Mouse (Mus musculus): ENCODE results near the gene Slc2a9. TPM values are rescaled to one million over a fixed set of nuclear protein-coding genes. Genes with fewer than 3 reads are reported as not detected.

Slc2a9 gene
- polyA plus RNA-seq, 1 experiment from 2014 or later = 0.72 TPM

DNA sequence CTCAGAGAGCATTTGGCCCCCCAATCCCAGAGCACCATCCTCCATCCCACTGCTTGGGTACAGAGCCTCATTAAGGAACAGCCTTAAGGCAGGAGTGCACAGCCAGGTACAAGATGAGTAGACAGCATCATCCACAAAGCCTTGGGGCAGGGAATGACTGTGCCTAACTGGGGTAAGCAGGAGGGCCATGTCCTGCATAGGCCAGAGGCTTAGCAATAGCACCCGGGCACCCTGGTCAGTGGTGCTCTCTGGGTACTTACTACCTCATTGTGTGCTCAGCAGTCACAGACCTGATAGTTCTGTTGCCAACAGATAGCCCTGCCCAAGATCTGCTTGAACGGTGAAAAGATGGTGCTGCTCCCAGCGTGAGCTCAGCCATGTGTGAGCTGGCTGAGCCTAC lies 52.0 kb downstream of the Slc2a9 start:
- 95% methylated on average over 3 of the region's 3 CpGs for WGBS
- no peak overlapping the region for H3K4me2 ChIP-seq (replicated peaks)

DNA sequence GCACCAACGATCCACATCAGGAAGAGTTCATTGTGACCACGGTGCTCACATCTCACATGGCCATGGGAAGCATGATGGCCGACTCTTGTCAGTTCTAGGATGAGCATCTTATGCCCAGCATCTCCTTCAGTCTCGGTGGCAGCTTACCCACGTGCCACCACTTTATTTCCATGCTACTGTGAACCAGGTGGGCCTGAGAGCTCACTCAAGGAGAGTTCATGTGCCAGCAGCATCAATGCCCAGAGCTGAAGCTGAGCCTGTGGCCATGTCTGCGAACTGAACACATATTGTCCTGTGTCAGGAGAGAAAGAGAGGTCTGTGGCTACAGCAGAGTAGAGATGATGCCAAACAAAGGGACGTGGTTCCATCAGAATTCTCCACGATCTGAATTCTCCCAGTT lies 53.3 kb downstream of the Slc2a9 start:
- Histone ChIP-seq H3K4me2 (replicated peaks) (no peak overlapping the region), H3K9me3 (no peaks in the 10 kb centered on the region), H3K9ac (no peak overlapping the region), H3K4me1 (no peaks in the 10 kb centered on the region), H3K27ac (no peak overlapping the region), H3K36me3 (no peaks in the 10 kb centered on the region), H3K27me3 (no peaks in the 10 kb centered on the region), H3K4me3 (no peak overlapping the region)
- WGBS = 88% methylated on average over 8 of the region's 8 CpGs
- no peak for ATAC-seq (ENCODE audit: insufficient number of reproducible peaks, insufficient read depth, low FRiP score, low TSS enrichment)

More for the DNA sequence above, 52.0 kb downstream of the Slc2a9 start:
- H3K9ac ChIP-seq = no peak overlapping the region
- no peak overlapping the region for H3K4me3 ChIP-seq
- no peaks in the 10 kb centered on the region for H3K4me1 ChIP-seq
- H3K36me3 ChIP-seq = no peaks in the 10 kb centered on the region
- no peak for ATAC-seq (ENCODE audit: insufficient number of reproducible peaks, insufficient read depth, low FRiP score, low TSS enrichment)
- H3K27ac ChIP-seq = no peak overlapping the region
- no peaks in the 10 kb centered on the region for H3K9me3 ChIP-seq
- H3K27me3 ChIP-seq = no peaks in the 10 kb centered on the region

DNA sequence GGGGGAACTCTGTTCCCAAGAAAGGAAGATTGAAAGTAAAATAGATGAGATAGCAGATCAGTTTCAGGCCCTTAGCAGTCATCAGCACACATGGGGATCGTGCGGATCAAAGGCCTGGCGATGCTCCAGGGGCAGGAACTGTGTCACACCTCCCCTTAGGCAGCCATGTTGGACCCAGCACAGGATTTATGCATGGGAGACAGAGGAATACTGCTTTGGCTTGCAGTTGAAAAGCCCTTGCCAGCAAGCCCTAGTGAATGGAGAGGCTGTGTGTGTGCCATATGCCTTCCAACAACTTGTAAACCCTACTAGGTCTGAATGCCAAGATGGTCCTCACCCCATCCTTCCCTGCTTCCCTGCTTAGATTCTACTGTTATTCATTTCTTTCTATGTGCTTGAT lies 54.8 kb downstream of the Slc2a9 start:
- H3K27me3 ChIP-seq = no peaks in the 10 kb centered on the region
- H3K27ac ChIP-seq = no peak overlapping the region
- no peak overlapping the region for H3K4me2 ChIP-seq (replicated peaks)
- H3K9ac ChIP-seq = no peak overlapping the region
- no peak for ATAC-seq (ENCODE audit: insufficient number of reproducible peaks, insufficient read depth, low FRiP score, low TSS enrichment)
- no peaks in the 10 kb centered on the region for H3K9me3 ChIP-seq
- no peaks in the 10 kb centered on the region for H3K4me1 ChIP-seq
- 84% methylated on average over 3 of the region's 3 CpGs for WGBS
- H3K4me3 ChIP-seq = no peak overlapping the region
- H3K36me3 ChIP-seq = no peaks in the 10 kb centered on the region

DNA sequence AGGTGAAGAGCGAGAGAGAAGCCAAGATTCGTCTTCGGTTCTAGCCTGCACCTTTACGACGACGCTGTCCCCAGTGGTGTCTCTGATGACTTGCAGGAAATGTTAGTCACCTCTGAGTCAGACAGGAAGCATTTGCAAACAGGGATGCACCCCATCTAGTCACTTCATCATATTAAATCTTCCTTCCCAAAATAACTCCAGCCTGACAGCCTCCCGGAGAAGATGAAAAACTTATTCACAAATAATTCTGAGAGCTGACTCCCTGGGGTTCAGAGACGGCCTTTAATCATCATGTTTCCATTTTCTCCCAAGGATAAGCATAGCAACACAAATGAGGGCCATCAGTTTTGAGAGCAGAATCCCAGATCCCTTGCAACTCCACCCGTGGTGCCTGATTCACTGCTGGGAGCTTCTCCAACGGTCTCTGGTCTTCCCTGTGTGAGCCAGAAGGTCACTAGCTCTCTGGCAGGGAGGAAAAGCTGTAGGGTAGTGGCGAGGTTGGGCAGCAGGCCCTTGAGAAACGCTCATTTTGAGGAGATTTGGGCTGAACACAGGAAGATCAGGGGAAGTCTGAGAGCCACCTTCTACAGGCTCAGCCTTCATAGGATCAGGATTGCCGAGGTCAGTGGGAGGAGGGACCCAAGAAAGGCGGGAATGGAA lies 56.5 kb downstream of the Slc2a9 start:
- H3K4me2 ChIP-seq (replicated peaks) = no peak overlapping the region
- no peaks in the 10 kb centered on the region for H3K9me3 ChIP-seq
- no peak for ATAC-seq (ENCODE audit: insufficient number of reproducible peaks, insufficient read depth, low FRiP score, low TSS enrichment)
- no peaks in the 10 kb centered on the region for H3K27me3 ChIP-seq
- H3K36me3 ChIP-seq = no peaks in the 10 kb centered on the region
- H3K4me3 ChIP-seq = no peak overlapping the region
- WGBS = 63% methylated on average over 14 of the region's 14 CpGs
- H3K9ac ChIP-seq = no peak overlapping the region
- no peak overlapping the region for H3K27ac ChIP-seq
- no peaks in the 10 kb centered on the region for H3K4me1 ChIP-seq

DNA sequence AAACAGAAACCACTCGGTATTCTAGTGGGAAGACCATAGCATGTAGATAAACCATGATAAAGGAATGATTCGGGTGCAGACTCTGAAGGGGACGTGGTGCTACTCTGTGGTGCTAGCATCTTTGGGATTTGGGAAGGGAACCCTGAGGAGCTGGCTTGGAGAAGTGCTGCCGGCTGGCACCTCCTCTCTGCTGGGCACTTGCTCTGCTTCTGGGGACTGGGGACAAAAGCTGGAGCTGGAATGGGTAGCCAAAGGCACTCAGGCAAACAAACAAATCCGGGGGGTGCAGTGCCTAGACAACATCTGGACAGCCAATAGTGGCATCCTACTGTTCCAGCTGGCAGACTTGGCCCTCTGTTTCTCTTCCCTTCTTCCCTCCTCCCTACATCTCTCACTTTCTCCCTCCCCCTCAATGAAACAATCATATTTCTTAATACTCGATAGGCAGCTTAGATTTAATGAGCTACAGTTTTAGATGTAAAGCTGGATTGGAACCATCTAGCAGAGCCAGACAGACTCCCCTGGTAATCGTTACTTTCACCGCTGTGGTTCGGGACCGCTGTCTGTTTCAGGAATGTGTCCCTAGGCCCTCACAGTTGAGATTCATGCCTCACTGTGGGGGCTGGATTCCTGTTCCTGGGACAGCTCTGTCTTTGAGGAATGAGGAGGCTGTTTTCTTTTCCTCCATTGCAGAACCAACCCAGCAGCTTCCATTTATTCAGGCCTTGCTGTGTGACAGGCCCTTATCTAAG lies 61.7 kb downstream of the Slc2a9 start:
- Histone ChIP-seq H3K9me3 (no peaks in the 10 kb centered on the region), H3K4me1 (no peaks in the 10 kb centered on the region), H3K27me3 (no peaks in the 10 kb centered on the region), H3K27ac (no peak overlapping the region), H3K4me3 (no peak overlapping the region), H3K9ac (no peak overlapping the region), H3K36me3 (no peaks in the 10 kb centered on the region), H3K4me2 (replicated peaks) (no peak overlapping the region)
- WGBS = 69% methylated on average over 10 of the region's 10 CpGs
- no peak for ATAC-seq (ENCODE audit: insufficient number of reproducible peaks, insufficient read depth, low FRiP score, low TSS enrichment)

DNA sequence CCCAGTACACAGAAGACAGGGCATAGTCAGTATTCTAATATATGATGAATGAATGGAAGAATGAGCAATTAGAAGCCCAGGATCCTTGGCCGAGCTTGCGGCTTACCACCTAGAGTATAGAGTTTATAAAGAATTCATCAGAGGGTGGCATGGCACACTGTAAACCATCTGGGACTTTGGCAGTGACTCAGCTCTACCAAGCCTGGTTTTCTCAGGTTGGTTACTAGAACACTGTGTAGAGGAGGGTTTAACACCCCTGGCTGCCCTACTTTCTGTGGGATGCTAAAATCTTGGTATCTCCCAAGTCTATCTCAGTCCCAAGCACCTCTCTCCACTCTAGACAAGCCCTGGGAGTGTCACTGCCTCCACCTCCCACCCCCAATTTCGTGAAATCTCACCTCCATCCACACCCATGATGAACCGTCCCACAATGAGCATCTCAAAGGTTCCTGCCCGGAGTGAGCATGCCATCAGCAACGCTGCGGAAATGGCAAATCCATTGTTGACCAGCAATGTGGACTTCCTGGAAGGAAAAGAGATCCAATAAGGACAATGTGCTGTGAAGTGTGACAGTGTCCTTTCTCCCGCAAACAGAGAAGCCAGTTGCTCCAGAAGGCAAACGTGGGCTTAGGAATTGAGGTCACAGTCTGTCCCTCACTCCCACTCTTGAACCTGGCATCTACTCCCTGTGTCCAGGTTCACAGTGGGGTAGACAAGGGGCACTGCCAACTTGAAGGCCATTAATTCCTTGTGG lies 62.5 kb downstream of the Slc2a9 start:
- Histone ChIP-seq H3K4me2 (replicated peaks) (no peak overlapping the region), H3K36me3 (no peaks in the 10 kb centered on the region), H3K27ac (no peak overlapping the region), H3K4me3 (no peak overlapping the region), H3K4me1 (no peaks in the 10 kb centered on the region), H3K27me3 (no peaks in the 10 kb centered on the region), H3K9ac (no peak overlapping the region), H3K9me3 (no peaks in the 10 kb centered on the region)
- 89% methylated on average over 9 of the region's 9 CpGs for WGBS
- ATAC-seq (ENCODE audit: insufficient number of reproducible peaks, insufficient read depth, low FRiP score, low TSS enrichment) = no peak

DNA sequence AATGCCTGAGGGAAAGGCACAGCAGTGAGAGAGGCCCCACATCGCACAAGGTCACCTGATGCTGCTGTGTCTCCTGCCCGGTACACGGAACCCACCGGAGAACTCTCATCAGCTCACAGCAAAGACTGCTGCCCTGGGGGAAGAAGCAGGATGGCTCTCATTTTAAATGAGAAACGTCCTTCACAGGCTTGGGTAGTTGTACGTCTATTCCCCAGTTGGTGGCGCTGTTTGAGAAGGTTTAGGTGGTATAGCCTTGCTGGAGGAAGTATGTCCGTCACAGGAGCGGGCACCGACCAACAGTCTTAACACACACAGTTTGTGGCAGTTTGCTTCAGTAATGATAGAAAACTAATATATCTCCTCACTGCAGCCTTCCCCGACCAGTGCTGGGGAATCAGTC lies 66.3 kb downstream of the Slc2a9 start:
- Histone ChIP-seq H3K36me3 (no peaks in the 10 kb centered on the region), H3K4me1 (no peaks in the 10 kb centered on the region), H3K9ac (no peak overlapping the region), H3K4me2 (replicated peaks) (no peak overlapping the region), H3K27ac (no peak overlapping the region), H3K9me3 (no peaks in the 10 kb centered on the region), H3K27me3 (no peaks in the 10 kb centered on the region), H3K4me3 (no peak overlapping the region)
- no peak for ATAC-seq (ENCODE audit: insufficient number of reproducible peaks, insufficient read depth, low FRiP score, low TSS enrichment)
- 92% methylated on average over 11 of the region's 11 CpGs for WGBS

DNA sequence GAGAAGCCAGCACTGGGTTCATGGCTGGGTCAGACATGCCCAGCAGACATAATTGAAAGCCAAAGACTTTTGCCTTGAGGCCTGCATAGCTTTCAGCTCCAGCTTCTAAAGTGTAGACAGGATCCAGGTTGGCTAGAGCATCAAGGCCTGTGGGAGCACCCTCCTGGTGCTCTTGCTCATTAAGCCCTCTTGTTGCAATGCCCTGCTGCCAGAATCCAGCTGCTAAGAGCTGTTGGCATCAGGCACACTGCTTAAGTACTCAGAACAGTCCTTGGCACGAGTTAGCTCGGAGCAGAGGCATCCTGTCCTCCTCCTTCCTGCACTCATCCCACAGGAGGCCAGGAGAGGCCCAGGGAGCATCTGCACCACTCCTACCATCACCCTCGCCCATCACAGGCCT lies 68.1 kb downstream of the Slc2a9 start:
- H3K27me3 ChIP-seq = no peaks in the 10 kb centered on the region
- no peaks in the 10 kb centered on the region for H3K36me3 ChIP-seq
- no peaks in the 10 kb centered on the region for H3K4me1 ChIP-seq
- 69% methylated on average over 3 of the region's 3 CpGs for WGBS
- no peak overlapping the region for H3K4me3 ChIP-seq
- ATAC-seq (ENCODE audit: insufficient number of reproducible peaks, insufficient read depth, low FRiP score, low TSS enrichment) = no peak
- H3K9me3 ChIP-seq = no peaks in the 10 kb centered on the region
- no peak overlapping the region for H3K4me2 ChIP-seq (replicated peaks)
- H3K9ac ChIP-seq = no peak overlapping the region
- no peak overlapping the region for H3K27ac ChIP-seq

DNA sequence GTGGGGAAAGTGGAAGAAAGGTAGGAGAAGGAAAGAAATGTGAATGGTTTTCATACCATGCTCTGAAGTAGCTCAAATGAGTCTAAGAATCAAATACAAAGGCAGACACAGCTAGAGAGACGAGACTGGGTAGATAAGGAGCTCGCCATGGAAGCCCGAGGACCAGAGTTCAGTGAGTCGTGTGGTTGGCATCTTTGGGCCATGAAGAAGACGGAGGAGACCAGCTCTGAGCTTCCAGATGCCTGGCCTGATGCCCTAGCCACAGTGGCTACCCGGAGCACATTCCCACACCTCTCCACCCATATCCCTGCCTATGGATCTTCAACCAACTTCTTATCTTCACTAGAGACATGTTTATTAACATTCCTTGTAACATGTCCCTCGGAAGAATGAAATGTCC lies 71.7 kb downstream of the Slc2a9 start:
- Histone ChIP-seq H3K4me1 (no peaks in the 10 kb centered on the region), H3K27ac (no peak overlapping the region), H3K9ac (no peak overlapping the region), H3K36me3 (no peaks in the 10 kb centered on the region), H3K9me3 (no peaks in the 10 kb centered on the region), H3K27me3 (no peaks in the 10 kb centered on the region), H3K4me2 (replicated peaks) (no peak overlapping the region), H3K4me3 (no peak overlapping the region)
- 88% methylated on average over 7 of the region's 7 CpGs for WGBS
- no peak for ATAC-seq (ENCODE audit: insufficient number of reproducible peaks, insufficient read depth, low FRiP score, low TSS enrichment)

DNA sequence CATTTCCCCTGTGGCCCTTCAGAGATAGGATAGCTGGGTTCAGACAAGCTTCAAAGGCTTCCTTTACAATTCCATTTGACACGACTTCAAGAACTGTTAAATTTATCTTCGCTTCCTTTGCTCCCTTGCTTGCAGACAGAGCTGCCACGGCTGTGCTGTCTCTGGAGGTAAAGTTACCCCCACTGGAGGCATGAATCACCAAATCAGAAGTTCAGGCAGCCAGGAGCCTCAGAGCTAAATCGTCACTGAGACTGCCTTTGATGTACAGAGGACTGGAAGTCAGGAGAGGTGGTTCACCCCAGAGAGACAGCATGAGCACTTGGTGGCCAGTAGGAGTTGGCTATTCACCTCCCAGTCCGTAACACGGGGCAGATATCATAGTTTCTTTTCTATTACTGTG lies 73.8 kb downstream of the Slc2a9 start:
- H3K4me1 ChIP-seq = no peaks in the 10 kb centered on the region
- WGBS = 63% methylated on average over 6 of the region's 6 CpGs

DNA sequence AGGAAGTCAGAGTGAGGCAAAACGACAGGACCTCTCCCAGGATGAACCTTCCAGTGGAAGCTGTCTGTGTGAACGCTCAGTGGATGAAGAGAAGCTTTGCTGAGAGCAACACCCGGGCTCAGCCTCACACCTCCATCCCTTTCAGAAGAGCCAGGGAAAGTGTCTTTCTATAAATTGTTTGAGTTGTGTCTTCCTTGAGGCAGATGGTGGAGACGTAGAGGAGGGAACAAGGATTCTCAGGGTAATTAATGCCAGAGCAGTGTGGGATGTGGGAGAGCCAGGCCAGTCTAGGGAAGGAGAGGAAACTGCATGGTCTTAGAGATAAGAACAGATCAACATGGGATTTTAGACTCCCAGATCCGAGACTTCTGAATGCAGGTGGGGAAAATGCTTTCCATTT lies 75.2 kb downstream of the Slc2a9 start:
- Histone ChIP-seq H3K27ac (no peak overlapping the region), H3K9ac (no peak overlapping the region), H3K4me2 (replicated peaks) (no peak overlapping the region), H3K9me3 (no peaks in the 10 kb centered on the region), H3K27me3 (no peaks in the 10 kb centered on the region), H3K4me3 (no peak overlapping the region), H3K4me1 (no peaks in the 10 kb centered on the region), H3K36me3 (no peaks in the 10 kb centered on the region)
- WGBS = 61% methylated on average over 5 of the region's 5 CpGs
- ATAC-seq (ENCODE audit: insufficient number of reproducible peaks, insufficient read depth, low FRiP score, low TSS enrichment) = no peak

More for the DNA sequence above, 73.8 kb downstream of the Slc2a9 start:
- ATAC-seq (ENCODE audit: insufficient number of reproducible peaks, insufficient read depth, low FRiP score, low TSS enrichment) = no peak
- Histone ChIP-seq H3K9ac (no peak overlapping the region), H3K36me3 (no peaks in the 10 kb centered on the region), H3K27me3 (no peaks in the 10 kb centered on the region), H3K9me3 (no peaks in the 10 kb centered on the region), H3K4me2 (replicated peaks) (no peak overlapping the region), H3K27ac (no peak overlapping the region), H3K4me3 (no peak overlapping the region)

DNA sequence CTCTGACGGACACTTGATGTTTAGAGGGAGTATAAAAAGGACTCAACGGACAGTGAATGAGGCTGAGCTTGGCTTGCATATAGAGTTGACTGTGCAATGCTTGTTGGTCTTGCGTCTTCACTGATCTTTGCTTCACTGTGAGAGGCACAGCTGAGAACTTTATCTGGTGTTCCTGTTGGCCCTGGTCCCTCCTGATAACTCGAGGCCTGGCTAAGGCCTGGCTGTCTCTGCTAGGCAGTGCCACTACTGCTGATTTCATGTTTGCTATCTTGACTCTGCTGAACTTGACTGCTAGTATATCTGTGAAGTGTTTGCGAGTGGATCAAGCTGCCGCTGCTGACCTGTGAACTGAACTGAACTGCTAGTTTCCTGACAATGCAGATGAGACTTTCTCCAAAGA lies 77.4 kb downstream of the Slc2a9 start:
- Histone ChIP-seq H3K4me3 (no peak overlapping the region), H3K4me2 (replicated peaks) (no peak overlapping the region), H3K27ac (no peak overlapping the region), H3K27me3 (no peaks in the 10 kb centered on the region), H3K36me3 (no peaks in the 10 kb centered on the region), H3K4me1 (no peaks in the 10 kb centered on the region), H3K9ac (no peak overlapping the region), H3K9me3 (no peaks in the 10 kb centered on the region)
- WGBS = 86% methylated on average over 6 of the region's 6 CpGs
- no peak for ATAC-seq (ENCODE audit: insufficient number of reproducible peaks, insufficient read depth, low FRiP score, low TSS enrichment)

All from embryonic facial prominence, embryonic 12.5 days (tissue).